Mouse (Mus musculus): ENCODE results near the gene Bcl11b. TPM values are rescaled to one million over a fixed set of nuclear protein-coding genes. Genes with fewer than 3 reads are reported as not detected.

Gene Bcl11b
- polyA plus RNA-seq, 1 experiment from 2014 or later: 38.2 TPM

DNA sequence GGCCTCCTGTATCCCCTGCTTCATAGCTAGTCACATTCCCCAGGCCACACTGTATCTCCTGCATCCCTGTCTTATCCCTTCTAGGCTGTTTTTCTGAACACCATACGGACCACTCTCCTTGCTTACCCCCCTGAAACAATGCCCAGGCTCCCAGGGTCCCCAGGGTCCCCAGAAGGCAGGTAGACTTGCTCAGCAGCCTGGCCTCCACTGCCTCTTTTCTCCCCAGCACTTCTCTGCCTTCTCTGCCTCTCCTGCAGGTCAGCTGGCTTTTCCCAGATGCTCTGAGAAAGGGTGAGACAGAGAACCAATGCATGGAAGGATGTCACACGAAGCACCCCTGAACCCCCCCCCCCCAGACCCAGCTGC, 2.7 kb downstream of the Bcl11b start:
- H3K4me1 ChIP-seq (ENCODE audit: control insufficient read depth, insufficient read depth, low read length): peaks cover 27% of the 10 kb centered on the region
- no peaks in the 10 kb centered on the region for H3K27me3 ChIP-seq (ENCODE audit: control insufficient read depth, insufficient read depth, low read length)
- H3K4me2 ChIP-seq (ENCODE audit: low read depth, low read length): peak overlapping the region; percentile 81
- H3K4me3 ChIP-seq (ENCODE audit: low read depth, low read length): peak overlapping the region; percentile 81
- no peaks in the 10 kb centered on the region for H3K9me3 ChIP-seq (ENCODE audit: control insufficient read depth, low read length)
- peak overlapping the region; percentile 94 for H3K9ac ChIP-seq (replicated peaks; ENCODE audit: low read depth, low read length)
- no peaks in the 10 kb centered on the region for H3K36me3 ChIP-seq (ENCODE audit: control insufficient read depth, insufficient read depth, low read length)
- H3K27ac ChIP-seq (ENCODE audit: low read depth, low read length): peak overlapping the region; percentile 96
- 19% methylated on average over 2 of the region's 2 CpGs for WGBS
- ATAC-seq (ENCODE audit: low read depth): no peak

DNA sequence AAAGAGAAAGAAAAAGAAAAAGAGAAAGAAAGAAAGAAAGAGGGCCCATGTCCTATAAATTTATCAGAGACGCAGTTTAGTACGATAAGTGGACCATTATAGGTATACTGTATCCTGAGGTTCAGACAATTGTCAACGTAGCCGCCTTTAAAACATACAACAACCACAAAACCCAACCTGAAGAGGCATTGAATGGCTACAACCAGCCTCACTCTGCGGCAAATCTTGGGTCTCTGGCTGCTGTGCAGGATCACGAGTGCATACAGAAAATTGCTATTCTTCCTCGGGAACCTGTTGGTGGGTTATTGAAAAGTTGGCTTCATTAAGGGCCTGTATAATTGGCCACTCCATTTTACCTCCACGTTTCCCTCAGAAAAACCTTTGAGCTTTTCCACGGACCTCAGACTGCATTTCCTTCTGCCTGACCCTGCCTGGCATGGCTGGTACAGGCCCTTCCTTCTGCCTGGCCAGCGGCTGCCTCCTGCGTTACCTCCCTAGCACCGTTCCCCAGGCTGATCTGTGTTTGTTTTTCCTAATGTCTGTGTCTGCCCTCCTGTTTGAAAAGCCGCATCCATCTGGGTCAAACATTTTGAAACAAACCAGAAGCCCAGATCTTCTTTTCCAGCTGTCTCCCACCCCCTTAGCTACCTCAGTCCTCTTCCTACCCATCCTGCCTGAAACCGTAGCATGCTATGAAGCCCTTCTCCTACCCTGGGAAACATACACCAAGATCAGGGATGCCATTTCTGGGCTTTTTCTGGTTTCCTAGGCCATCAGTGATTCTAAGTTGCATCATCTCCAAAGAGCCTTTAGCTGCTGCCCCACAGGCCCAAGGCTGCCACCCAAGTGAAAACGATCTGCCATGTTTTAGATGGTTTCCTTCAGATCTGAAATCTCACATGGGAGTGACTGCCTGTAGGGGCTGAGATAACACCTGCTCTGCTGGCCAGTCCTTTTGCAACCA, 3.4 kb downstream of the Bcl11b start:
- Histone ChIP-seq H3K27ac (ENCODE audit: low read depth, low read length) (peak overlapping the region; percentile 96), H3K9me3 (ENCODE audit: control insufficient read depth, low read length) (no peaks in the 10 kb centered on the region), H3K9ac (replicated peaks; ENCODE audit: low read depth, low read length) (peak overlapping the region; percentile 94), H3K36me3 (ENCODE audit: control insufficient read depth, insufficient read depth, low read length) (no peaks in the 10 kb centered on the region), H3K4me3 (ENCODE audit: low read depth, low read length) (peak overlapping the region; percentile 81), H3K4me1 (ENCODE audit: control insufficient read depth, insufficient read depth, low read length) (peaks cover 23% of the 10 kb centered on the region), H3K4me2 (ENCODE audit: low read depth, low read length) (peak overlapping the region; percentile 81), H3K27me3 (ENCODE audit: control insufficient read depth, insufficient read depth, low read length) (no peaks in the 10 kb centered on the region)
- ATAC-seq (ENCODE audit: low read depth): no peak
- 59% methylated on average over 15 of the region's 15 CpGs for WGBS

DNA sequence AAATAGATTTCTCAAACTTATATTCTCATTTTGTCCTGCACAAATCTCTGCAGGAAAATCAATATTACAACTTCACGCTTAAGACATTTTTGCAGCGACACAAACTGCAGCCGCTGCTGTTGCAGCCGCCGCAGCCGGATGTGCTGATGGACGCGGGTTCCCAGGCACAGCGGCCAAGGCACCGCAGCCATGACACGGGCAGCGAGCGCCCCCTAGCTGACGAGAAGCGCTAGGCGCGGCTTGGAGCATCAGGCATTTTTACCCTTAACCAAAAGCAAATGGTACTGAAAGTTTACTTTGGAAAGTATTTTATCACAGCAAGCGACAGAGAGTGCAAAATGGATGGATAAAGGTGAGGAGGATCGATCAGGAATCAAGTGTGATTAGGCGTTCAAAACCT, 4.7 kb downstream of the Bcl11b start:
- peaks cover 30% of the 10 kb centered on the region for H3K4me1 ChIP-seq (ENCODE audit: control insufficient read depth, insufficient read depth, low read length)
- H3K27ac ChIP-seq (ENCODE audit: low read depth, low read length): peak overlapping the region; percentile 2; the same call in 1 of the 2 replicates
- H3K9ac ChIP-seq (replicated peaks; ENCODE audit: low read depth, low read length): peak overlapping the region; percentile 18; the same call in 1 of the 2 replicates
- H3K4me3 ChIP-seq (ENCODE audit: low read depth, low read length): peak overlapping the region; percentile 81
- H3K9me3 ChIP-seq (ENCODE audit: control insufficient read depth, low read length): no peaks in the 10 kb centered on the region
- H3K36me3 ChIP-seq (ENCODE audit: control insufficient read depth, insufficient read depth, low read length): no peaks in the 10 kb centered on the region
- peak; percentile 45; the same call in 1 of the 2 replicates for ATAC-seq (ENCODE audit: low read depth)
- 2% methylated on average over 20 of the region's 20 CpGs for WGBS
- H3K4me2 ChIP-seq (ENCODE audit: low read depth, low read length): peak overlapping the region; percentile 81
- no peaks in the 10 kb centered on the region for H3K27me3 ChIP-seq (ENCODE audit: control insufficient read depth, insufficient read depth, low read length)

GRCm38 (mm10) chr12:107997901-107998300, 5.5 kb downstream of the Bcl11b start:
- WGBS: 27% methylated on average over 11 of the region's 11 CpGs
- peak overlapping the region; percentile 2; the same call in 1 of the 2 replicates for H3K27ac ChIP-seq (ENCODE audit: low read depth, low read length)
- peak overlapping the region; percentile 18; the same call in 1 of the 2 replicates for H3K9ac ChIP-seq (replicated peaks; ENCODE audit: low read depth, low read length)
- H3K4me1 ChIP-seq (ENCODE audit: control insufficient read depth, insufficient read depth, low read length): peaks cover 31% of the 10 kb centered on the region
- no peaks in the 10 kb centered on the region for H3K27me3 ChIP-seq (ENCODE audit: control insufficient read depth, insufficient read depth, low read length)
- peak overlapping the region; percentile 19 for H3K4me3 ChIP-seq (ENCODE audit: low read depth, low read length)
- H3K36me3 ChIP-seq (ENCODE audit: control insufficient read depth, insufficient read depth, low read length): no peaks in the 10 kb centered on the region
- peak overlapping the region; percentile 81 for H3K4me2 ChIP-seq (ENCODE audit: low read depth, low read length)
- no peak for ATAC-seq (ENCODE audit: low read depth)
- H3K9me3 ChIP-seq (ENCODE audit: control insufficient read depth, low read length): no peaks in the 10 kb centered on the region

GRCm38 (mm10) chr12:107997241-107997640, 6.2 kb downstream of the Bcl11b start:
- Histone ChIP-seq H3K36me3 (ENCODE audit: control insufficient read depth, insufficient read depth, low read length) (no peaks in the 10 kb centered on the region), H3K4me2 (ENCODE audit: low read depth, low read length) (peak overlapping the region; percentile 81), H3K9me3 (ENCODE audit: control insufficient read depth, low read length) (no peaks in the 10 kb centered on the region), H3K27me3 (ENCODE audit: control insufficient read depth, insufficient read depth, low read length) (no peaks in the 10 kb centered on the region), H3K27ac (ENCODE audit: low read depth, low read length) (peak overlapping the region; percentile 53; the same call in 1 of the 2 replicates), H3K4me3 (ENCODE audit: low read depth, low read length) (peak overlapping the region; percentile 19; the same call in 1 of the 2 replicates), H3K9ac (replicated peaks; ENCODE audit: low read depth, low read length) (peak overlapping the region; percentile 18), H3K4me1 (ENCODE audit: control insufficient read depth, insufficient read depth, low read length) (peaks cover 33% of the 10 kb centered on the region)
- WGBS: 26% methylated on average over 3 of the region's 3 CpGs
- no peak for ATAC-seq (ENCODE audit: low read depth)

DNA sequence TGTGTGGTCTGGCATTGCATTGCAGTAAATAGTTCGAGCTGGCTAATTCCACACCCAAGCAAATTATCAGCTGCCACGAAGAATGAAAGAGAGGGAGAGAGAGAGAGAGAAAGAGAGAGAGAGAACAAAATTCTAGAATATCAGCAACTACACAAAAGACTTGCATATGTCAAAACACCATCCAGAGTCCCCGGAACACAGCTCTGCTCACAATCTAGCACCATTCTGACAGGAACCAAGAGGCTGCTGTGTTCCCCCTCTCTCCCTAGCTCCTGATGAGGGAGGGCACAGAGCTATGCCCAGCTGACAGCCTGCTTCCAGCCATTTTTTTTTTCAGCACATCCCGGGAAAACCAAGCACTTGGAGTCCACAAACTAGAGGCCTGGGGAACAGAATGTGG, 6.6 kb downstream of the Bcl11b start:
- Histone ChIP-seq H3K9me3 (ENCODE audit: control insufficient read depth, low read length) (no peaks in the 10 kb centered on the region), H3K9ac (replicated peaks; ENCODE audit: low read depth, low read length) (peak overlapping the region; percentile 18), H3K4me1 (ENCODE audit: control insufficient read depth, insufficient read depth, low read length) (peaks cover 34% of the 10 kb centered on the region), H3K27ac (ENCODE audit: low read depth, low read length) (peak overlapping the region; percentile 53; the same call in 1 of the 2 replicates), H3K4me3 (ENCODE audit: low read depth, low read length) (peak overlapping the region; percentile 19; the same call in 1 of the 2 replicates), H3K4me2 (ENCODE audit: low read depth, low read length) (peak overlapping the region; percentile 81), H3K27me3 (ENCODE audit: control insufficient read depth, insufficient read depth, low read length) (no peaks in the 10 kb centered on the region), H3K36me3 (ENCODE audit: control insufficient read depth, insufficient read depth, low read length) (no peaks in the 10 kb centered on the region)
- WGBS: 36% methylated on average over 4 of the region's 4 CpGs
- no peak for ATAC-seq (ENCODE audit: low read depth)

DNA sequence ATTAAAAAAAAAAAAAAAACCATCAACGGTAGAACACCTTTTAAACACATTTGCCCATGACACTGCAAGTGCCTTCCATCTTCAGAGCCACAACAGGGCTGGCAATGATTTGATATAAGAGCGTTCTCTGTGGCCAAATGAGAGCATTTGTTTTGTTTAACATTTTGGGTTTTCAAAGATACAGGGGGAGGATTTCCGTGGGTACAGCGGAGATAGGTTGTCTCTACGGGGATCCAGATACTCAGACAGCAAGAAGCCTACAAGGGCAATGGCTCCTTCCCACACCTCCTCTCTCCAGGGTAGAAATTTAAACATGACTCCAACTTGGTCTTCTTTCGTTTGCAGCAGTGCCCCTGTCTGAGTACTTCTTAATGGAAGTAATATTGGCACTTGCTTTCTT, 7.2 kb downstream of the Bcl11b start:
- Histone ChIP-seq H3K9ac (replicated peaks; ENCODE audit: low read depth, low read length) (no peak overlapping the region), H3K4me1 (ENCODE audit: control insufficient read depth, insufficient read depth, low read length) (peaks cover 35% of the 10 kb centered on the region)

GRCm38 (mm10) chr12:107994421-107994820, 9.0 kb downstream of the Bcl11b start:
- WGBS: 49% methylated on average over 4 of the region's 4 CpGs
- Histone ChIP-seq H3K9ac (replicated peaks; ENCODE audit: low read depth, low read length) (no peak overlapping the region), H3K27me3 (ENCODE audit: control insufficient read depth, insufficient read depth, low read length) (no peaks in the 10 kb centered on the region), H3K4me3 (ENCODE audit: low read depth, low read length) (no peak overlapping the region), H3K36me3 (ENCODE audit: control insufficient read depth, insufficient read depth, low read length) (no peaks in the 10 kb centered on the region), H3K4me1 (ENCODE audit: control insufficient read depth, insufficient read depth, low read length) (peaks cover 45% of the 10 kb centered on the region), H3K4me2 (ENCODE audit: low read depth, low read length) (peak overlapping the region; percentile 31), H3K27ac (ENCODE audit: low read depth, low read length) (no peak overlapping the region), H3K9me3 (ENCODE audit: control insufficient read depth, low read length) (no peaks in the 10 kb centered on the region)
- ATAC-seq (ENCODE audit: low read depth): no peak

More for the DNA sequence above, 7.2 kb downstream of the Bcl11b start:
- Histone ChIP-seq H3K4me2 (ENCODE audit: low read depth, low read length) (no peak overlapping the region), H3K27ac (ENCODE audit: low read depth, low read length) (no peak overlapping the region), H3K27me3 (ENCODE audit: control insufficient read depth, insufficient read depth, low read length) (no peaks in the 10 kb centered on the region), H3K36me3 (ENCODE audit: control insufficient read depth, insufficient read depth, low read length) (no peaks in the 10 kb centered on the region), H3K9me3 (ENCODE audit: control insufficient read depth, low read length) (no peaks in the 10 kb centered on the region), H3K4me3 (ENCODE audit: low read depth, low read length) (no peak overlapping the region)
- 71% methylated on average over 6 of the region's 6 CpGs for WGBS
- ATAC-seq (ENCODE audit: low read depth): no peak

DNA sequence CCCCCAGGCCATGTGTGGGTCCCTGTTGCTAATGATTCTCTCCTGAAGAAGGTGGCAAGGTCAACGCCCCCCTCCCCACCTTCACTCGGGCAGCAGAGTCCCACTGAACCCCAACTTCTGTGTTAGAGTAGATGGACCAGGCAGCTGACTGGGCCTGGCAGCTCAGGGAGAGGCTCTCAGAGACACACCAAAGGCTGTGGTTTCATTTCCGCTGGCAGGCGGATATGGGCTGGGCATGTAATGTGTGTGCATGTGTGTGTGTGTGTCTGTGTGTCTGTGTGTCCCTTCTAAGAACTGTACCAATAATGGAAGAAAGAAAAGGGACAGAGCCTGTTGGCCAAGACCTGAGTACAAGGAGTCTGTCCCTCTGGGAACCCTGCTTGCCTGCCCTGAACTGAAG, 10.4 kb downstream of the Bcl11b start:
- WGBS: 83% methylated on average over 4 of the region's 4 CpGs
- ATAC-seq (ENCODE audit: low read depth): no peak
- peaks cover 37% of the 10 kb centered on the region for H3K4me1 ChIP-seq (ENCODE audit: control insufficient read depth, insufficient read depth, low read length)
- H3K4me2 ChIP-seq (ENCODE audit: low read depth, low read length): peak overlapping the region; percentile 14; the same call in 1 of the 2 replicates
- H3K9me3 ChIP-seq (ENCODE audit: control insufficient read depth, low read length): no peaks in the 10 kb centered on the region
- H3K36me3 ChIP-seq (ENCODE audit: control insufficient read depth, insufficient read depth, low read length): no peaks in the 10 kb centered on the region
- no peak overlapping the region for H3K9ac ChIP-seq (replicated peaks; ENCODE audit: low read depth, low read length)
- no peak overlapping the region for H3K4me3 ChIP-seq (ENCODE audit: low read depth, low read length)
- H3K27me3 ChIP-seq (ENCODE audit: control insufficient read depth, insufficient read depth, low read length): no peaks in the 10 kb centered on the region
- no peak overlapping the region for H3K27ac ChIP-seq (ENCODE audit: low read depth, low read length)
